Comparison of ENCODE assay signal across 33 mouse cellular contexts in the genomic region with DNA sequence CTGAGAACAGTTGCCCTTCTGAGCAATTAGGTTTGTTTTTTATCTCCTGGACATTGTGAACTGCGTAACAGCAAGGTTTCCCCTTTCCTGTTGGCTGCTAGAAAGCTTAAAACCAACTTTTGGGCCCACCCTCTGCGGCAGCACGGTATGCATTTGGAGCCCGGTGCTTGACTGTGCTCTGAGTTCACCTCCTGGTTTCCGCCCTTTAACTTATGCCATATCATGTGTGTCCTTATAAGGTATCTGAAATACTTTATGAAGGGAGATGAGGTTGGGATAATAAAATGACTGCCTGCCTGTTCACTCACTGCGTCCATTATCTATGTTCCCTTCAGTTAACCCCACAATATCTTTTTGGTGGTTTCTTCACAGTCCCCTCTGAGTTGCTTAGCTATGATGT.
"Had no signal": no experiment of that assay in that cellular context is flagged by ENCODE, and none has a peak within 500 bp of the region (broad histone marks: within the 10 kb centered on the region; RNA-seq: fewer than 3 reads in every experiment).

No protein-coding gene starts in this region.

- H3K36me3 ChIP-seq: limb, embryonic 10.5 days; limb, embryonic 12.5 days; limb, embryonic 13.5 days; limb, embryonic 15.5 days; liver, embryonic 12.5 days; liver, embryonic 13.5 days; liver, embryonic 15.5 days; lung, embryonic 15.5 days; midbrain, embryonic 10.5 days; midbrain, embryonic 12.5 days; midbrain, embryonic 13.5 days; midbrain, embryonic 15.5 days; neural tube, embryonic 12.5 days; neural tube, embryonic 13.5 days had no signal

- H3K9me3 ChIP-seq: limb, embryonic 10.5 days; limb, embryonic 12.5 days; limb, embryonic 13.5 days; limb, embryonic 15.5 days; liver, embryonic 12.5 days; liver, embryonic 13.5 days; liver, embryonic 15.5 days; lung, embryonic 15.5 days; megakaryocyte, embryonic 14.5 days; midbrain, embryonic 10.5 days; midbrain, embryonic 12.5 days; midbrain, embryonic 13.5 days; midbrain, embryonic 15.5 days; neural tube, embryonic 12.5 days; neural tube, embryonic 13.5 days had no signal

- H3K4me1 ChIP-seq: limb, embryonic 10.5 days; limb, embryonic 12.5 days; limb, embryonic 13.5 days; limb, embryonic 15.5 days; lung, embryonic 15.5 days; midbrain, embryonic 10.5 days; midbrain, embryonic 12.5 days; midbrain, embryonic 13.5 days; midbrain, embryonic 15.5 days; neural tube, embryonic 12.5 days; neural tube, embryonic 13.5 days had no signal

- DNase-seq: left cerebral cortex, postnatal 4 days; liver; liver, embryonic 13.5 days; liver, postnatal 0 days; lung, adult 18-20 months; lung, adult 2 months; lung, embryonic 14.5 days; lung, postnatal 10 days; lung, postnatal 14 days; lung, postnatal 36 days; lung, postnatal 4 days; midbrain, embryonic 14.5 days had no signal

- H3K4me2 ChIP-seq: limb, embryonic 12.5 days; limb, embryonic 13.5 days; limb, embryonic 15.5 days; liver, embryonic 11.5 days; liver, embryonic 12.5 days; liver, embryonic 13.5 days; liver, embryonic 15.5 days; lung, embryonic 14.5 days; lung, embryonic 15.5 days; midbrain, embryonic 11.5 days; midbrain, embryonic 12.5 days; midbrain, embryonic 13.5 days; midbrain, embryonic 15.5 days; neural tube, embryonic 12.5 days; neural tube, embryonic 13.5 days had no signal

- H3K9ac ChIP-seq: limb, embryonic 12.5 days; limb, embryonic 13.5 days; limb, embryonic 15.5 days; liver, embryonic 12.5 days; liver, embryonic 13.5 days; liver, embryonic 14.5 days; liver, embryonic 15.5 days; liver, postnatal 0 days; lung, embryonic 14.5 days; lung, embryonic 15.5 days; midbrain, embryonic 12.5 days; midbrain, embryonic 13.5 days; midbrain, embryonic 15.5 days; neural tube, embryonic 12.5 days; neural tube, embryonic 13.5 days had no signal

- H3K27ac ChIP-seq: limb, embryonic 10.5 days; limb, embryonic 12.5 days; limb, embryonic 13.5 days; limb, embryonic 15.5 days; liver, embryonic 12.5 days; liver, embryonic 13.5 days; liver, embryonic 14.5 days; liver, embryonic 15.5 days; lung, embryonic 15.5 days; macrophage; midbrain, embryonic 10.5 days; midbrain, embryonic 12.5 days; midbrain, embryonic 13.5 days; midbrain, embryonic 15.5 days; neural tube, embryonic 12.5 days; neural tube, embryonic 13.5 days had no signal

- H3K4me3 ChIP-seq: limb, embryonic 10.5 days; limb, embryonic 12.5 days; limb, embryonic 13.5 days; limb, embryonic 15.5 days; liver, embryonic 12.5 days; liver, embryonic 13.5 days; liver, embryonic 15.5 days; lung, embryonic 15.5 days; megakaryocyte, embryonic 14.5 days; midbrain, embryonic 10.5 days; midbrain, embryonic 12.5 days; midbrain, embryonic 13.5 days; midbrain, embryonic 15.5 days; myocyte; neural tube, embryonic 12.5 days; neural tube, embryonic 13.5 days had no signal

- H3K27me3 ChIP-seq: liver, embryonic 12.5 days; liver, embryonic 13.5 days; liver, embryonic 15.5 days had no signal

- ATAC-seq: liver, embryonic 12.5 days; lung, postnatal 0 days; midbrain, embryonic 13.5 days; midbrain, embryonic 15.5 days; midbrain, embryonic 16.5 days had no signal
